Mouse (Mus musculus) testis, adult 2 months (tissue): ENCODE results near the gene Xpa. TPM values are rescaled to one million over a fixed set of nuclear protein-coding genes. Genes with fewer than 3 reads are reported as not detected.
A peak's percentile ranks its signal among the peaks of the same experiment; 100 is the strongest.

Experiments
- H3K27ac ChIP-seq: fragments of 200-500 bp; 2 replicates; pipeline ENCODE4 v1.5.1; 2012; ENCODE audit warnings: low read depth, low read length; ENCODE audit not compliant: control insufficient read depth, insufficient read depth
- H3K27me3 ChIP-seq: fragments of 200-500 bp; 2 replicates; pipeline ENCODE4 v1.6.1; 2012; ENCODE audit warnings: mild to moderate bottlenecking, low read length, moderate library complexity; ENCODE audit not compliant: control insufficient read depth, insufficient read depth
- H3K36me3 ChIP-seq: fragments of 200-500 bp; 2 replicates; pipeline ENCODE4 v1.6.1; 2012; ENCODE audit warnings: mild to moderate bottlenecking, low read length; ENCODE audit not compliant: control insufficient read depth, insufficient read depth
- H3K4me1 ChIP-seq: fragments of 200-500 bp; 2 replicates; pipeline ENCODE4 v1.6.1; 2012; ENCODE audit warnings: low read length; ENCODE audit not compliant: control insufficient read depth, insufficient read depth
- H3K4me3 ChIP-seq: fragments of 200-500 bp; 2 replicates; pipeline ENCODE4 v1.5.1; 2012; ENCODE audit warnings: low read depth, mild to moderate bottlenecking, low read length, moderate library complexity, mixed read lengths; ENCODE audit not compliant: control insufficient read depth
- CTCF ChIP-seq: fragments of 200-500 bp; IDR thresholded peaks from 2 replicates; pipeline ENCODE4 v1.5.1; 2012; ENCODE audit warnings: low read depth, mild to moderate bottlenecking, inconsistent platforms, low read length, moderate library complexity; ENCODE audit not compliant: control insufficient read depth, insufficient read depth, insufficient replicate concordance
- POLR2A ChIP-seq: fragments of 200-500 bp; IDR thresholded peaks from 2 replicates; pipeline ENCODE4 v1.6.1; 2012; ENCODE audit warnings: low read depth, mild to moderate bottlenecking, inconsistent platforms, low read length, moderate library complexity; ENCODE audit not compliant: control insufficient read depth
- polyA plus RNA-seq: library from polyadenylated mRNA; depleted of rRNA; stranded (reverse); fragments of >200 nt; gene quantifications from 2 replicates; pipeline ENCODE4 v1.2.3, GENCODE M21; 2012; rRNA removed

Gene Xpa
- 6.2 and 7.2 TPM in 2 replicates for polyA plus RNA-seq

DNA sequence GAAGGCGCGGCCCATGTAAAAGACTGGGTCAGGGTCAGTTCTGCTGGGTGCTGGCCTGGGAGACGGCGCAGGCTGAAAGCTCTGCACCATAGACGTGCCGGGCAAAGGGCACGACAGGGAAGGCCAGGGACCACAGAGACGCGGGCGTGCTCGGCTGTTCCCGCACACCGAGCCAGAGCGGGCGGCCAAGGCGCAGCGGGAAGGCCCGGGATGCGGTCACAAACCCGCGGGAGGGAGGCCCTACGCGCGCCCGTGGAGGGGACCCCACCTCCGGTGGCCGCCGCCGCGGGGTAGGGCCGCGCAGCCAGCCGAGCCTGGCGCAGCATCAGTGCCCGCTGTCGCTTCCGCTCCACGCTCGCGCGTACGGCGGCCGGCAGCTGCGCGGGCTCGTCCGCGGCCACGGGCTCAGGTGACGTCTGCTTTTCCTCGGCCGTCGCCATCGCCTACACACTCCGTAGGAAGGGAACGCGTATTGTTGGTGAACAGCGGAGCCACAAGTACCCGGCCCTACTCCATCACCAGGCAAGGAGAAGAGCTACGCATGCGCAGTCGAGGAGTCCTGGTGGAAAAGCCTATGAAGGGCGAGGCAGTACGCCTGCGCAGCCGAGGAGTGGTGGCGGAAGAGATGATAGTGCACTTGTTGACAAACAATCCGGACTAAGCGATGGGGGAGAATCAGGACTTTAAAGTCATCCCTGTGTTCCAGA lies at the start of gene Xpa:
Gene Xpa, minus strand, starts transcription at position 531 of the 707 bp plus-strand sequence.
- H3K4me1 ChIP-seq, result peaks cover 3% of the 10 kb centered on the region
- TF ChIP-seq CTCF (no peak), POLR2A (peak; percentile 84)
- H3K36me3 ChIP-seq, result no peaks in the 10 kb centered on the region
- H3K27me3 ChIP-seq, result no peaks in the 10 kb centered on the region
- H3K4me3 ChIP-seq, result peak within 1 kb of the TSS; percentile 93
- H3K27ac ChIP-seq, result peak within 1 kb of the TSS; percentile 51

DNA sequence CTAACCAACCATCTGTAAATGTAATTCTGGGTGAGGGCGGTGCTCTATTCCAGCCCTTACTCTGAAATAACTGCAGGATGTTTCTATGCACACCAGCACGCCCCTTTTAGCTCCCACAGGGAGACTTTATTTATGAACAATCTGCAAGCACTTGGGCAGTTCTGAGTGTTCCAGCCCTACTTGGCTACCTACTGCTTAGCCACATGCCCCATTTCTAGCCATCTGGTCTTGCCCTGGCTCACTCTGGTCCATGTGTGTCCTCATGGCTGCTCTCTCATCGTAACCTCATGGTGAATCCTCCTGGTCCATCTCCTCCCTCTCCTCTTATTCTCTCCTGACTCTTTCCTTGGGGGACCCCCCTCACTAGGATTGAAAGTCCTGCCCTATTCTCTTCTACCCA lies 39.8 kb upstream of the Xpa start:
- Histone ChIP-seq H3K27me3 (no peaks in the 10 kb centered on the region), H3K4me3 (no peak overlapping the region), H3K4me1 (no peaks in the 10 kb centered on the region), H3K36me3 (no peaks in the 10 kb centered on the region), H3K27ac (no peak overlapping the region)
- no peak for TF ChIP-seq CTCF

DNA sequence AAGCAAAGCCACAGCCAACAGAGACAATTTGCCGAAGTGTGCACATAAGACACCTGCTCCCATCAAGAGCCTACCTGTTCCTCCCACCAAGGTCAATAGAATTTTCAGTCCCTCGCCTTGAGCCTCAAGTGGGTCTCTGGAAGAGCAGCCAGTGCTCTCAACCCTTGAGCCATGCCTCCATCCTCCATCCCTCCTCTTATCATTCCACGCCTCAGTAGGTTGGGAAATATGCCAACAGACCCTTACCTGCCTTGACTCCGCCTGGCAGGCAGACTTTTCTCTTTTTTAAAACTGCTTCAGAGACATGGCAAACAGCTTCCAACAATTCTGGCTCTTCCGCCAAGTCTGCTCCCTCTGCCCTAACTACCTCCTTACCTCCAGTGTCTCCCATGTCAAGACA lies 38.6 kb upstream of the Xpa start:
- TF ChIP-seq POLR2A, result no peak
- no peak for TF ChIP-seq CTCF
- Histone ChIP-seq H3K36me3 (no peaks in the 10 kb centered on the region), H3K4me1 (no peaks in the 10 kb centered on the region), H3K27me3 (no peaks in the 10 kb centered on the region), H3K4me3 (no peak overlapping the region), H3K27ac (no peak overlapping the region)

DNA sequence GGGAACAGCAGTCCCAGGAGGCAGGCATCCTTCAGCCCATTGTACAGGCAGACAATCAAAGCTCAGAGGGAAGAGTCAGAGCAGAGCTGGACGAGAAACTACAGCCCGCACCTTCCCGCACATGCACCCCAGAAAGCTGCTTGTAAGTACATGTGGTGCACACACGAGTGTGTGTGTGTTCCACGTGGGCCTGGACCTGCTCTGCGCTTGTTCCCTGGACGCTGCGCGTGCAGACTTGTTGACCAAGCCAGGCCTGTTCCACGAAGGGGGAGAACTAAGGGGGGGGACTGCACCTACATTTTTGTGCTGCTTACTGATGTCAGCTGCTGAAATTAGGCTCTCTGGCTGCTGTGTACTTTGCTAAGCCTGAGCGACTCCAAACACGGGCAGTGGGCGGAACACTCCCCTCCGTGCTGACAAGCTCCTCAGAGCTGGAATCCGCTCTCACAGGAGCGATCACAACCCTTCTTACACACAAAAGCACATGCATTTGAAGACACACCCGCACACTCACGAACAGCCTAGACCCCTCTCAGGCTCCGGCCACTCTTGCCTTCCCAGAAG lies 30.9 kb upstream of the Xpa start:
- Histone ChIP-seq H3K4me3 (no peak overlapping the region), H3K36me3 (no peaks in the 10 kb centered on the region), H3K27me3 (no peaks in the 10 kb centered on the region), H3K27ac (no peak overlapping the region), H3K4me1 (no peaks in the 10 kb centered on the region)
- TF ChIP-seq POLR2A (no peak), CTCF (no peak)

DNA sequence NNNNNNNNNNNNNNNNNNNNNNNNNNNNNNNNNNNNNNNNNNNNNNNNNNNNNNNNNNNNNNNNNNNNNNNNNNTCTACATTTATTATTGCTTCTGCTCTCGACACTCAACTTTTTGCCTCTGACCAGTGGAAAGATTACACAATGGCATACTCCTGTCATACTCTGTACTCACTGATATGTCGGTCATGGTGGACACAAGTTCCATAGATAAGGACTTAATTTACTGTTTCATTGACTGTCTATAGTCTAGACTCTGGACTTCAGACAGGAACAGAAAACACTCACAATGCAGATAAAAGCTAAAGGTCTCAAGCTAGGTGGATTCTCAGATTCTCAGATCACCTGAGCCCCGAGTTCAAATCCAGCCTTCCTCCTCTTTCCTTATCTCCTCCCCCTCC lies 25.0 kb upstream of the Xpa start:
- TF ChIP-seq POLR2A (no peak), CTCF (no peak)
- Histone ChIP-seq H3K27me3 (no peaks in the 10 kb centered on the region), H3K27ac (no peak overlapping the region), H3K4me1 (no peaks in the 10 kb centered on the region), H3K36me3 (no peaks in the 10 kb centered on the region), H3K4me3 (no peak overlapping the region)

DNA sequence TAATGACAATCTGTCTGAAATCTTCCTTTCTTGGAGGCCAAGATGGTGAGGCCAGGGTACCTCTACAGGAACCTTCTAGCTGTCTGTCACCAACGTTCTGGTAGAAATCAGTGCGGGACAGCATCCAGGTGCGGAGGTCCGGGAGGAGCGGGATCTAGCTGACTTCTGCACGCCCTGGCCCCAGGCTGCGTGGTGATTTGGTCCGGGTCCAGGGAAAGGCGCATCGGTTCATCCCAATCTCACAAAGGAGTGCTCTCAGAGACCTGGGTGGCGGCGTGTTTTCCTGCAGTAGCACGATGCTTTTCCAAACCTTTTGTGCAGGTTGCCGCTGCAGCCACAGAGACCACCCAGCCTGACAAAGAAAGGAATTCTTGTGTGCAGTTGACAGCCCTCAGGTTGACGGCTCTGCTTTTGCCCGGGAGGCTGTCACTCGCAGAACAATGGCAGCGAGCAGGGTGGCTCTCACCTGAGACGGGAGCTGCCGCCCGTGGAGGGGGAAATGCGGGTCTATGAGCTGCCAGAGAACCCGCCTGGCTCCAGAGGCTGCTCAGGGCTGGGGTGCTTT lies 6.5 kb upstream of the Xpa start:
- peak overlapping the region; percentile 24 for H3K4me3 ChIP-seq
- no peaks in the 10 kb centered on the region for H3K36me3 ChIP-seq
- no peak overlapping the region for H3K27ac ChIP-seq
- H3K27me3 ChIP-seq, result no peaks in the 10 kb centered on the region
- H3K4me1 ChIP-seq, result peaks cover 2% of the 10 kb centered on the region; the same call in 1 of the 2 replicates
- TF ChIP-seq POLR2A (no peak), CTCF (no peak)

DNA sequence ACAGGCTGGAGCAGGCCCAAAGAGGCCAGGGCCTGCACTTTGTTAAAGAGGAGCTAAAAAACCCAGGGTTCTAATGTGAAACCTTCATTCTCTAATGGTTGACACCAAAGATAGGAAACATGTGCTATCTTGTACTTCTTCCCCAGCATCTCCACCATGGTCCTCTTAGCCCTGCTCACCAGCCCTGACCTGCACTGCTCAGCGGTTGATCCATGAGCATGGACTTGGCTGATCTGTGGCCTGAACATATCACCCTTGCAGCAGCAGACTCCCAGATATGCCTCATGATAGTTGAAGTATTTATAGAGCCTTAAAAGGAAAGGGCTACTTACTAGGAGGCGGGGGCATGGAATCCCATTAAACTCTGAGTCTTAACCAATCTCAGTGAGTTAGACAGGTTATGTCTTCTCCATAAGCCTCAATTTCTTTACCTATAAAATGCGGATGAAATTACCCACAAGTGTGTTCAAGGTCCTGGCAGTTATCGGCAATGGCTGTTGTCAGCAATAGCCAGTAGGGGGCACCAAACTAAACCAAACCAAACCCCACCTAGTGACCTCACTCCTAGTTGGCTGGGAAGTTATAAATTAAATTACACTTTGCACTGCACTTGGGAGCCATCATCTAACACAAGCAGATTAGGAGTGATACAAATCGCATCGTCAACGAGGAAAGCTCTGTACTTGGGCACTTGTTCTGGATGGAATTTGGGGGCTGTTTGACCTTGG lies 5.9 kb upstream of the Xpa start:
- H3K36me3 ChIP-seq, result no peaks in the 10 kb centered on the region
- TF ChIP-seq CTCF (peak; percentile 9; the same call in 1 of the 2 replicates), POLR2A (no peak)
- peak overlapping the region; percentile 37 for H3K4me3 ChIP-seq
- no peak overlapping the region for H3K27ac ChIP-seq
- H3K4me1 ChIP-seq, result peaks cover 2% of the 10 kb centered on the region; the same call in 1 of the 2 replicates
- no peaks in the 10 kb centered on the region for H3K27me3 ChIP-seq
